Mouse (Mus musculus): ENCODE results near the gene Lrrc1. TPM values are rescaled to one million over a fixed set of nuclear protein-coding genes. Genes with fewer than 3 reads are reported as not detected.

Gene Lrrc1
- polyA plus RNA-seq, 1 experiment from 2014 or later, result 19.7 TPM

DNA sequence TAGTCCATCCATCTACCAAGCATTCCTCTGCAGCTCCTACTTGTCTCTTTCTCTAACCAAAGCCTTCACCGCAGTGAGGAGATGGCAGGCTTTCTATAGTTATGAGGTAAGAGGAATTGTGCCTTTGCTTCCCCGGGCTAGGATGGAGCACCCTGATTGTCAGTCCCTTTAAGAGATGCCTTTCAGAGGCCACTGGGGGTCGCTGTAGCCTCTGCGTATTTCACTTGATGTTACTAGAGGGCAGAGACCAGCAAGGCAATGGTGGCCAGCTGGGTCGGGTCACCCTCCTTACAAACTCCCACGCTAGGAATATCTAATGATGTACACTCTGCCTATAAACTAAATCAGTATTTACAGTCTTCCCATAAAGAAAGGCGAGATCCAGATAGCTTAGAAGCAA lies 137.8 kb downstream of the Lrrc1 start:
- Histone ChIP-seq H3K4me2 (replicated peaks; ENCODE audit: low read depth, low read length) (no peak overlapping the region), H3K4me3 (ENCODE audit: low read depth, low read length) (no peak overlapping the region), H3K27me3 (ENCODE audit: control insufficient read depth, insufficient read depth, low read length) (no peaks in the 10 kb centered on the region), H3K4me1 (ENCODE audit: control insufficient read depth, insufficient read depth, low read length) (no peaks in the 10 kb centered on the region), H3K9ac (replicated peaks; ENCODE audit: low read depth, low read length) (no peak overlapping the region), H3K36me3 (ENCODE audit: control insufficient read depth, insufficient read depth, low read length) (no peaks in the 10 kb centered on the region), H3K27ac (ENCODE audit: low read length) (no peak overlapping the region), H3K9me3 (ENCODE audit: control insufficient read depth, low read depth, low read length) (no peaks in the 10 kb centered on the region)
- WGBS, result 66% methylated on average over 7 of the region's 7 CpGs
- no peak for ATAC-seq (ENCODE audit: insufficient number of reproducible peaks, insufficient read depth, low FRiP score, low read depth)

DNA sequence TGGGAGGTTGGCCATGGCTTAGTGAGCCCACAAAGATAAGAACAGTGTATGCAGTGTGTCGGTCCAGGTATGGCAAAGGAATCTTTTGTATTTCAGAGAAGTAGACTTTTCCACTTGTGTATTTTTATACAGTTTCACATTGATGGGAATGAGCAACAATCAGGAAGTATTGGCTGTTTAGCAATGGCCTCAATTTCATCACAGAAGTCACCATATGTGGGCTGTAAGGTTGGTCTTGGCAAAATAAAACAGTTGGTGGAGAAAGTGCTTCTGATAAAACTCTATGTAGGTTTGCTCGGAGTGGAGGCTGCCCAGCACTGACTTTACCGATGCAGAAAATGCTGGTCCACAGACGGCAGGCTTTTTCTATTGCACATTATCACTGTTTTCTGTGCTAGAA lies 140.2 kb downstream of the Lrrc1 start:
- no peaks in the 10 kb centered on the region for H3K4me1 ChIP-seq (ENCODE audit: control insufficient read depth, insufficient read depth, low read length)

DNA sequence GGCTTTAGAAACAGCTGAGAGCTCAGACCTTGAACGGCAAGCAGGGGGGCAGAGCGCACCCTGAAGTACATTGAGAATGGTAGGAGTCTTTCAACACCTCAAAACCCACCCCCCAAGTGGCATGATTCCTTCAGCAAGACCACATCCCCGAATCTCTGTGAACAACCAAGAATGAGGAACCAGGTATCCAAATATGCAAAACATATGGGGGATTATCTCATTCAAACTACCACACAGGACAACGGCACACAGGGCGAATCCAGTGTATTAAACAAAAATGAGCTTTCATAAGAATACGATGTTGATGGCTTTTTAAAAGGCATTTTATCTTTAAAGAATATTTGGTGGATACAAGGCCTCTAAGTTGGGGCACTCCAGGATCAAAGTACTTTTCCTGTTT lies 140.7 kb downstream of the Lrrc1 start:
- Histone ChIP-seq H3K4me1 (ENCODE audit: control insufficient read depth, insufficient read depth, low read length) (no peaks in the 10 kb centered on the region), H3K27me3 (ENCODE audit: control insufficient read depth, insufficient read depth, low read length) (no peaks in the 10 kb centered on the region), H3K36me3 (ENCODE audit: control insufficient read depth, insufficient read depth, low read length) (no peaks in the 10 kb centered on the region), H3K4me2 (replicated peaks; ENCODE audit: low read depth, low read length) (no peak overlapping the region), H3K9ac (replicated peaks; ENCODE audit: low read depth, low read length) (no peak overlapping the region), H3K9me3 (ENCODE audit: control insufficient read depth, low read depth, low read length) (no peaks in the 10 kb centered on the region), H3K4me3 (ENCODE audit: low read depth, low read length) (no peak overlapping the region), H3K27ac (ENCODE audit: low read length) (no peak overlapping the region)
- ATAC-seq (ENCODE audit: insufficient number of reproducible peaks, insufficient read depth, low FRiP score, low read depth), result no peak
- 67% methylated on average over 6 of the region's 6 CpGs for WGBS

More for the DNA sequence above, 140.2 kb downstream of the Lrrc1 start:
- H3K4me2 ChIP-seq (replicated peaks; ENCODE audit: low read depth, low read length), result no peak overlapping the region
- H3K36me3 ChIP-seq (ENCODE audit: control insufficient read depth, insufficient read depth, low read length), result no peaks in the 10 kb centered on the region
- 63% methylated on average over 4 of the region's 4 CpGs for WGBS
- no peak overlapping the region for H3K9ac ChIP-seq (replicated peaks; ENCODE audit: low read depth, low read length)
- H3K4me3 ChIP-seq (ENCODE audit: low read depth, low read length), result no peak overlapping the region
- H3K27ac ChIP-seq (ENCODE audit: low read length), result no peak overlapping the region
- no peak for ATAC-seq (ENCODE audit: insufficient number of reproducible peaks, insufficient read depth, low FRiP score, low read depth)
- H3K9me3 ChIP-seq (ENCODE audit: control insufficient read depth, low read depth, low read length), result no peaks in the 10 kb centered on the region
- no peaks in the 10 kb centered on the region for H3K27me3 ChIP-seq (ENCODE audit: control insufficient read depth, insufficient read depth, low read length)

DNA sequence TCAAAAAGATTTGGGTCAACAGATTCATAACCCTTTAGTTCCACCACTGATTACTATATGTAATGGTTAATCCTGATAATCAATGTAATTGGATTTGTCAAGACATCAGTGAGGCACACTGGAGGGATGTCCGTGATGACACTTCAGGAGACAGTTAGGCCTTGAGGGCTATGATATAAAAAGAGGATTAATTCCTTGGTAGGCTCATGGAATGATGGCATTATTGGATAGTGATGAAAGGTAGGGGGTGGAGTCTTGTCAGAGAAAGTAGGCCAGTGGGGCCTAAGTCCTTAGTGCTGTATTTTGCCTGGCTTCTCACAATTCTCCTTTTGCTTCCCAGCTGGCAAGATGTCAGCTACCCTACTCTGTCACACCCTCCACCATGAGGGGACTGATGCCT lies 141.7 kb downstream of the Lrrc1 start:
- Histone ChIP-seq H3K4me3 (ENCODE audit: low read depth, low read length) (no peak overlapping the region), H3K4me1 (ENCODE audit: control insufficient read depth, insufficient read depth, low read length) (no peaks in the 10 kb centered on the region), H3K4me2 (replicated peaks; ENCODE audit: low read depth, low read length) (no peak overlapping the region), H3K9me3 (ENCODE audit: control insufficient read depth, low read depth, low read length) (no peaks in the 10 kb centered on the region), H3K9ac (replicated peaks; ENCODE audit: low read depth, low read length) (no peak overlapping the region), H3K27me3 (ENCODE audit: control insufficient read depth, insufficient read depth, low read length) (no peaks in the 10 kb centered on the region), H3K27ac (ENCODE audit: low read length) (no peak overlapping the region), H3K36me3 (ENCODE audit: control insufficient read depth, insufficient read depth, low read length) (no peaks in the 10 kb centered on the region)
- no peak for ATAC-seq (ENCODE audit: insufficient number of reproducible peaks, insufficient read depth, low FRiP score, low read depth)
- 100% methylated on average over 1 of the region's 1 CpGs for WGBS

DNA sequence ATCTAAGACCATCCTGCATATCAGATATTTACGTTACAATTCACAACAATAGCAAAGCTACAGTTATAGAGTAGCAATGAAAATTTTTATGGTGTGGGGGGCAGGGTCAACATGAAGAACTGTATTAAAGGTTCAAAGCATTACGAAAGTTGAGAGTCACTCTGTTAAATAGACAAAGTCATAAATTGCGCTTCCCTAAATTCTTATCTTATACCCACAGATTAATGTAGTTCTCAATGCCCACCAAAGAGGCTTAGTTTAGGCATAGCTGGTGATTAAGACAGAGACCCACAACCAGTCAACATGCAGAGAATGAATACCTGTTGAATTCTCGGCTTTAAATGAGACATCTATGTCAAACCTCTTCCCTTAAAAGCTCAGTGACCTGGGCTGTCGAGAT lies 144.9 kb downstream of the Lrrc1 start:
- no peak overlapping the region for H3K4me3 ChIP-seq (ENCODE audit: low read depth, low read length)
- WGBS, result 87% methylated on average over 5 of the region's 5 CpGs
- no peaks in the 10 kb centered on the region for H3K4me1 ChIP-seq (ENCODE audit: control insufficient read depth, insufficient read depth, low read length)
- H3K4me2 ChIP-seq (replicated peaks; ENCODE audit: low read depth, low read length), result no peak overlapping the region
- H3K9me3 ChIP-seq (ENCODE audit: control insufficient read depth, low read depth, low read length), result no peaks in the 10 kb centered on the region
- no peaks in the 10 kb centered on the region for H3K27me3 ChIP-seq (ENCODE audit: control insufficient read depth, insufficient read depth, low read length)
- no peak overlapping the region for H3K9ac ChIP-seq (replicated peaks; ENCODE audit: low read depth, low read length)
- no peaks in the 10 kb centered on the region for H3K36me3 ChIP-seq (ENCODE audit: control insufficient read depth, insufficient read depth, low read length)
- ATAC-seq (ENCODE audit: insufficient number of reproducible peaks, insufficient read depth, low FRiP score, low read depth), result no peak
- no peak overlapping the region for H3K27ac ChIP-seq (ENCODE audit: low read length)

DNA sequence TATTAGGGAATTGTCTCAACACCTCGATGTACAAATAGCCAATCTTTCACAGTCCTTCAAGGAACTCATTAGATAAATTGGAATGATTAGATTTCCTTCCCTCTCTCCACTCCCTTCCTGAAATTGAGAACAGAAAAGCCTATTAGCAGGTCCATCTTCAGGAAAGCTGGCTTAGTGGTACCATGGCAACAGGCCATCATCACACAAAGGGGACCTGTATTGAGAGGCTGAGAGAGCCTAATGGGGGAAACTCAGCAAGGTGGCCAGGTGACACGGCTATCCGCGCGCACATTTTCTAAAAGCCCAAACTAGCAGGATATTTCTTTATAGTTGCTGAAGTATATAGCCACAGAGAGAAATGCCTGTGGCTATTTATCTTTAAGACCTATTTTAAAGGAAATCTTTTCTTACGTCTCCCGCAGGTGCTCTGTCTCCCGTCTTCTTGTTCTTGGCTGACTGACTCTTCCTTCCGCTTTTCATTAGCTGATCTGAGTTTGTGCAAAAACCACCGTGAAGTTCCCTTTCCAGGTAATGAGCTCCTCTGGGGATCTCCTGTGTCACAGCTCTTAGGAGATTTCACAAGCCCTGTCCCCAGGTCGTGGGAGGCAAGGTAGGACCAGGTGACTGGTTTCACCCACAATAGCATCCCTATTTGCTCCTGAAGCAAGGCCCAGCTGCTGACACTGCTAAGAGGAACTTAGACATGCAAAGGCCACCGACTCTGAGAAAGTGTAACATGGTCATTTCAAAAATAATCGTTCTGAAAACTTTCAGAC lies 145.6 kb downstream of the Lrrc1 start:
- WGBS, result 69% methylated on average over 13 of the region's 13 CpGs
- no peak for ATAC-seq (ENCODE audit: insufficient number of reproducible peaks, insufficient read depth, low FRiP score, low read depth)
- Histone ChIP-seq H3K9ac (replicated peaks; ENCODE audit: low read depth, low read length) (no peak overlapping the region), H3K4me1 (ENCODE audit: control insufficient read depth, insufficient read depth, low read length) (no peaks in the 10 kb centered on the region), H3K27ac (ENCODE audit: low read length) (no peak overlapping the region), H3K27me3 (ENCODE audit: control insufficient read depth, insufficient read depth, low read length) (no peaks in the 10 kb centered on the region), H3K4me2 (replicated peaks; ENCODE audit: low read depth, low read length) (no peak overlapping the region), H3K9me3 (ENCODE audit: control insufficient read depth, low read depth, low read length) (no peaks in the 10 kb centered on the region), H3K4me3 (ENCODE audit: low read depth, low read length) (no peak overlapping the region), H3K36me3 (ENCODE audit: control insufficient read depth, insufficient read depth, low read length) (no peaks in the 10 kb centered on the region)

DNA sequence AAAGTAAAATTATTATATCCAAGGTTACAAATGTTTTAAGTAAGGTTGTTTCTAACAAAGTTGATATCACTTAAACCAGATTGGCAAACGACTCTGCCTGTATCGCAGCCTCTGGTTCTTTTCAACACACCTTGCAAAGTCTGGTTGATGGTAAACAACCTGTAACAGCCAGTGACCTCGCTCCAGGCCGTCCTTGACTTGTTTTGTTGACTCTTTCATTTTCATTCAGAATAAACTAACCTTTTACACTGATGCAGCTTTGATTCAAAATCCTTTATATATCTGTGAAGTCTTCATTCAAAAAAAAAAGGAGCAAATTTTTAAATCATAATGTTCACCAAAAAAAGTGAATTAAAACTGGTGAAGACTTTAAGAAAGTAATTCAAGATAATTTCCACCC lies 147.6 kb downstream of the Lrrc1 start:
- Histone ChIP-seq H3K4me2 (replicated peaks; ENCODE audit: low read depth, low read length) (no peak overlapping the region), H3K36me3 (ENCODE audit: control insufficient read depth, insufficient read depth, low read length) (no peaks in the 10 kb centered on the region), H3K9me3 (ENCODE audit: control insufficient read depth, low read depth, low read length) (no peaks in the 10 kb centered on the region), H3K27me3 (ENCODE audit: control insufficient read depth, insufficient read depth, low read length) (no peaks in the 10 kb centered on the region), H3K4me3 (ENCODE audit: low read depth, low read length) (no peak overlapping the region), H3K27ac (ENCODE audit: low read length) (no peak overlapping the region), H3K9ac (replicated peaks; ENCODE audit: low read depth, low read length) (no peak overlapping the region), H3K4me1 (ENCODE audit: control insufficient read depth, insufficient read depth, low read length) (no peaks in the 10 kb centered on the region)
- ATAC-seq (ENCODE audit: insufficient number of reproducible peaks, insufficient read depth, low FRiP score, low read depth), result no peak
- 47% methylated on average over 4 of the region's 4 CpGs for WGBS

DNA sequence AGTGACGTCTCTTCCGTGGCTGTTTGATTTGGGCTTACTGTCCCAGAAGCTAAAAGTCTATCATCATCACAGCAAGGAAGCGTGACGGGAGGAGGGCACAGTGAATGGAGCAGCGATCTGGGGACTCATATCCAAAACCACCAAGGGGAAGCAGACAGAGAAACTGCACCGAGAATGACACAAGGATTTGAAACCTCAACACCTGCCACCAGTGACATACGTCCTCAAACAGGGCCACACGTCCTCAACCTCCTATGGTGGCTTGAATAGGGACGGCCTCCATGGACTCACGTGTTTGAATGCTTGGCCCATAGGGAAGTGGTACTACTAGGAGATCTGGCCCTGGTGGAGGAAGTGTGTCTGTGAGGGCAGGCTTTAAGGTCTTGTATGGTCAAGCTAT lies 153.4 kb downstream of the Lrrc1 start:
- WGBS, result 91% methylated on average over 10 of the region's 10 CpGs
- Histone ChIP-seq H3K27me3 (ENCODE audit: control insufficient read depth, insufficient read depth, low read length) (no peaks in the 10 kb centered on the region), H3K36me3 (ENCODE audit: control insufficient read depth, insufficient read depth, low read length) (no peaks in the 10 kb centered on the region), H3K9ac (replicated peaks; ENCODE audit: low read depth, low read length) (no peak overlapping the region), H3K4me2 (replicated peaks; ENCODE audit: low read depth, low read length) (no peak overlapping the region), H3K4me3 (ENCODE audit: low read depth, low read length) (no peak overlapping the region), H3K9me3 (ENCODE audit: control insufficient read depth, low read depth, low read length) (no peaks in the 10 kb centered on the region), H3K27ac (ENCODE audit: low read length) (no peak overlapping the region), H3K4me1 (ENCODE audit: control insufficient read depth, insufficient read depth, low read length) (no peaks in the 10 kb centered on the region)
- ATAC-seq (ENCODE audit: insufficient number of reproducible peaks, insufficient read depth, low FRiP score, low read depth), result no peak

DNA sequence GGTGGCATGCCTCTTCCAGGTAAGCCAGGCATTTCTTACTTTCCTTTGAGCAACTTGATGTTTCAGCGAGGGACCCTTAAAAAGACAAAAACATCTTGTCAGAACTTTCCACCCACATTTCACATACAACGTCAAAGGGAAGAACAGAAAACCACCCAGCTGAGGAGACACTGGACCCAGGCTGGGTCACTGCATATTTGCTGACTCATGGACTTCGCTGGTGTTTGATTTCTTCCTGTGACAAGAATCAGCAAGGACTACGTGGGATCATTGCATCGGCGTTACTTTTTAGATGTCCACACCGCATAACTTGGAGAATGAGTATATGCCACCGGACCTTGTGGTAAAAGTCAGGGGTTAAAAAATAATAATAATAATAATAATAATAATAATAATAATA lies 155.7 kb downstream of the Lrrc1 start:
- Histone ChIP-seq H3K4me3 (ENCODE audit: low read depth, low read length) (no peak overlapping the region), H3K36me3 (ENCODE audit: control insufficient read depth, insufficient read depth, low read length) (no peaks in the 10 kb centered on the region), H3K4me2 (replicated peaks; ENCODE audit: low read depth, low read length) (no peak overlapping the region), H3K27me3 (ENCODE audit: control insufficient read depth, insufficient read depth, low read length) (no peaks in the 10 kb centered on the region), H3K4me1 (ENCODE audit: control insufficient read depth, insufficient read depth, low read length) (no peaks in the 10 kb centered on the region), H3K27ac (ENCODE audit: low read length) (no peak overlapping the region), H3K9me3 (ENCODE audit: control insufficient read depth, low read depth, low read length) (no peaks in the 10 kb centered on the region), H3K9ac (replicated peaks; ENCODE audit: low read depth, low read length) (no peak overlapping the region)
- ATAC-seq (ENCODE audit: insufficient number of reproducible peaks, insufficient read depth, low FRiP score, low read depth), result no peak
- WGBS, result 81% methylated on average over 8 of the region's 8 CpGs

All from stomach, embryonic 14.5 days (tissue).